Mouse (Mus musculus) limb, embryonic 14.5 days (tissue): ENCODE measurements around the gene Vps52. TPM values are rescaled to one million over a fixed set of nuclear protein-coding genes. Genes with fewer than 3 reads are reported as not detected.
"Not testable (repeated sequence)": the region's sequence is repeated elsewhere in the genome, so short reads cannot be mapped to it uniquely, and the experiment has no call there.

Experiments used
- ATAC-seq: fragments of 200-750 bp; cut with Nextera tagmentation; 2 replicates; pipeline ENCODE4 v1.8.0; 2017; ENCODE audit warnings: low read depth, moderate number of reproducible peaks, moderate TSS enrichment; ENCODE audit not compliant: low FRiP score
- DNase-seq: peaks from one replicate; pipeline ENCODE4 v3.0.0-alpha.2; 2015; ENCODE audit warnings: low spot score
- H3K27ac ChIP-seq: fragments of 300-500 bp; sonication (generic); replicated peaks from 2 replicates; pipeline ENCODE4 v1.5.1; 2014; ENCODE audit warnings: low read depth, mild to moderate bottlenecking, low read length, moderate library complexity, mixed read lengths
- H3K27me3 ChIP-seq: fragments of 300-500 bp; sonication (generic); 2 replicates; pipeline ENCODE4 v1.6.1; 2014; ENCODE audit warnings: low read length, mixed read lengths; ENCODE audit not compliant: control insufficient read depth, insufficient read depth
- H3K36me3 ChIP-seq: fragments of 300-500 bp; sonication (generic); 2 replicates; pipeline ENCODE4 v1.6.1; 2014; ENCODE audit warnings: mild to moderate bottlenecking, low read length, moderate library complexity, mixed read lengths; ENCODE audit not compliant: control insufficient read depth, insufficient read depth
- H3K4me1 ChIP-seq: fragments of 300-500 bp; sonication (generic); 2 replicates; pipeline ENCODE4 v1.6.1; 2014; ENCODE audit warnings: antibody characterized with exemption, low read length, mixed read lengths; ENCODE audit not compliant: control insufficient read depth, insufficient read depth
- H3K4me2 ChIP-seq: fragments of 300-500 bp; sonication (generic); replicated peaks from 2 replicates; pipeline ENCODE4 v1.6.1; 2014; ENCODE audit warnings: low read depth, mild to moderate bottlenecking, low read length, moderate library complexity; ENCODE audit not compliant: severe bottlenecking
- H3K4me3 ChIP-seq: fragments of 300-500 bp; sonication (generic); replicated peaks from 2 replicates; pipeline ENCODE4 v1.5.1; 2014; ENCODE audit warnings: low read length
- H3K9ac ChIP-seq: fragments of 300-500 bp; sonication (generic); 2 replicates; pipeline ENCODE4 v1.6.1; 2014; ENCODE audit warnings: mild to moderate bottlenecking, low read depth, low read length, moderate library complexity; ENCODE audit not compliant: severe bottlenecking
- H3K9me3 ChIP-seq: fragments of 300-500 bp; sonication (generic); 2 replicates; pipeline ENCODE4 v1.6.1; 2016; ENCODE audit warnings: low read length; ENCODE audit not compliant: control insufficient read depth
- POLR2A ChIP-seq: fragments of 200-500 bp; IDR thresholded peaks from 2 replicates; pipeline ENCODE4 v1.8.0; 2012; ENCODE audit warnings: inconsistent platforms, mild to moderate bottlenecking, moderate library complexity, borderline replicate concordance; ENCODE audit not compliant: insufficient read depth, insufficient read length; ENCODE audit errors: extremely low read depth
- WGBS: fragments of 180-500 bp; shearing (Covaris S2); extraction: QIAGEN DNeasy Blood & Tissue Kit; methylation state at CpG from one replicate; pipeline ENCODE4 v1.1.7; 2014; 5-methylcytosine and 5-hydroxymethylcytosine counted together
- polyA plus RNA-seq, 2 experiments: library from polyadenylated mRNA; depleted of rRNA in 1 of 2; stranded (reverse) in 1 of 2; unstranded in 1 of 2; fragments of >200 nt; fragmentation: Nextera tagmentation in 1 of 2; extraction: Ambion mirVana in 1 of 2; gene quantifications; 2 replicates each; pipeline versions ENCODE4 v1.2.1 to v1.2.3; 2012 to 2014

Vps52 gene
- polyA plus RNA-seq, 2 experiments: 38.6 to 48.8 TPM

DNA sequence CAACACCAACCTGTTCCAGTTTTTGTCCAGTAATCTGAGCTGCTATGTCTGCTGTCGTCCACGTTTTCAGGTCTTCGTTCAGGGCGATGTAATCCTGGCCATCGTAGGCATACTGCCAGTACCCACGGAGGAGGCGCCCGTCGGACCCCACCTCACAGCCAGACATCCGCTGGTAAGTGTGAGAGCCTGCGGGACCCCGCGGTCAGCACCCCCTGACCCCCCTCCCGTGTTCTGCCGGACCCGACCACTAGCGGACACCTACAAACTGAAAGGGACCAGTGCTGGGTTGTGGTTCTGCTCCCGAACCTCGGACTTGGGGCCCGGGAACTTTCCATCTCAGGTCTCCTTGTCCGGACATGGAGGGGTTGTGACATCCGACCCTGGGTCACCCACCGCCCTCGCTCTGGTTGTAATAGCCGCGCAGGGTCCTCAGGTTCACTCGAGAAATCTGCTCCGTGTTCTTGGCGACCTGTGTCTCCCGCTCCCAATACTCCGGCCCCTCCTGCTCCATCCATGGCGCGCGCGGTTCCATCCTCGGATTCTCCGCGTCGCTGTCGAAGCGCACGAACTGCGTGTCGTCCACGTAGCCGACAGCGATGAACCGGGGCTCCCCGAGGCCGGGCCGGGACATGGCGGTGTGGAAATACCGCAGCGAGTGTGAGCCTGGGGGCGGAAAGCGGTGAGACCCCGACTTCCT, 22.4 kb downstream of the Vps52 start:
- Histone ChIP-seq H3K27ac (no peak overlapping the region), H3K4me3 (peak overlapping the region; percentile 27), H3K4me2 (peak overlapping the region; percentile 49), H3K9me3 (no peaks in the 10 kb centered on the region), H3K4me1 (no peaks in the 10 kb centered on the region), H3K27me3 (peaks cover 29% of the 10 kb centered on the region), H3K9ac (peak overlapping the region; percentile 34), H3K36me3 (no peaks in the 10 kb centered on the region)
- no peak for TF ChIP-seq POLR2A
- DNase-seq: no peak
- ATAC-seq: no peak
- WGBS: 3% methylated on average over 57 of the region's 57 CpGs

DNA sequence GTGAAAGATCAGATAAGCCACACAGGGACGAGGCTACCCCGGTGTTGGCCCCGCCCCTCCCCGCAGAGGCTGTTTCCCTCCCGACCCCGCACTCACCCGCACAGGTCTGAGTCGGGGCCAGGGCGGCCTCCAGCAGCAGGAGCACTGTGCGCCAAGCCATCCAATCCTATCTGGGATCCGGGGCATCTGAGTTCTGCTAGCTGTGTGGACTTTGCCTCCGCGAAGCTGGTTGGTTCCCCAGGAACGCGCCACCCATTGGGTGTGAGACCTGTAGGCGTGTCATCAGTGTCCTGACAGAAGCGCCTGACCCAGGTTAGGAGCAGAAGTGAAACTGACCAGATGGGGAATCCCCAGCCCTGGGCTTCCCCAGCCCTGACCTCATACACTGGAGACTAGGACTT, 23.0 kb downstream of the Vps52 start:
- ATAC-seq: no peak
- WGBS: 10% methylated on average over 15 of the region's 17 CpGs

DNA sequence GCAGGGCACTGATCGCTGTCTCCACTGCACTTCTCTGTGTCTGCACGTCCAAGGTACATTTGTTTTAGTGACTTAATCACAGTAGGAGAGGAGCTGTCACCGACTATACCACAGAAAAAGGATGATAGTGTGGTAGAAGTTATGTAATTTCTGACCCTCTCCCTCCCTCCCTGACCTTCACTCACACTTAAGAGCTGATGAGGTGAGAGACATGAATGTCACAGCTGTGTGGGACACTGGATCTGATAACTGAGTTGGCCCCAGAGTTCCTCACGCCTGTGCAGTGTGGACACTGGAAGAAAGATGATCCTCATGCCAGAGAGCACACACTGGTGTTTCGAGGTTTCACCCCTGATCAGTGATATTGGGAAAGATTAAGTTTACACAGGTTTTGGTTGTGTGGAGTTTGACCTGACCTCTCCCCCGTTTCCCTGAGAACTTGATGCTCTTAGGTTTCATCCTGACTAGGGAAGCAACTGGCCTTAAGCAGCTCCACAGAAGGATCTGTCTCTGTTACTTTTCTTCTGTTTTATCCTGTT, 24.0 kb downstream of the Vps52 start:
- Histone ChIP-seq H3K4me3 (no peak overlapping the region), H3K9me3 (no peaks in the 10 kb centered on the region), H3K27ac (no peak overlapping the region), H3K36me3 (no peaks in the 10 kb centered on the region), H3K4me1 (no peaks in the 10 kb centered on the region), H3K4me2 (no peak overlapping the region), H3K9ac (no peak overlapping the region), H3K27me3 (peaks cover 29% of the 10 kb centered on the region)
- WGBS: 61% methylated on average over 6 of the region's 6 CpGs
- no peak for TF ChIP-seq POLR2A
- no peak for ATAC-seq
- DNase-seq: no peak

More for the DNA sequence above, 23.0 kb downstream of the Vps52 start:
- H3K27ac ChIP-seq: no peak overlapping the region
- no peaks in the 10 kb centered on the region for H3K4me1 ChIP-seq
- peak overlapping the region; percentile 27 for H3K4me3 ChIP-seq
- no peaks in the 10 kb centered on the region for H3K9me3 ChIP-seq
- H3K27me3 ChIP-seq: peaks cover 29% of the 10 kb centered on the region
- peak overlapping the region; percentile 34; the same call in 1 of the 2 replicates for H3K9ac ChIP-seq
- DNase-seq: no peak
- no peak for TF ChIP-seq POLR2A
- peak overlapping the region; percentile 49 for H3K4me2 ChIP-seq
- no peaks in the 10 kb centered on the region for H3K36me3 ChIP-seq

DNA sequence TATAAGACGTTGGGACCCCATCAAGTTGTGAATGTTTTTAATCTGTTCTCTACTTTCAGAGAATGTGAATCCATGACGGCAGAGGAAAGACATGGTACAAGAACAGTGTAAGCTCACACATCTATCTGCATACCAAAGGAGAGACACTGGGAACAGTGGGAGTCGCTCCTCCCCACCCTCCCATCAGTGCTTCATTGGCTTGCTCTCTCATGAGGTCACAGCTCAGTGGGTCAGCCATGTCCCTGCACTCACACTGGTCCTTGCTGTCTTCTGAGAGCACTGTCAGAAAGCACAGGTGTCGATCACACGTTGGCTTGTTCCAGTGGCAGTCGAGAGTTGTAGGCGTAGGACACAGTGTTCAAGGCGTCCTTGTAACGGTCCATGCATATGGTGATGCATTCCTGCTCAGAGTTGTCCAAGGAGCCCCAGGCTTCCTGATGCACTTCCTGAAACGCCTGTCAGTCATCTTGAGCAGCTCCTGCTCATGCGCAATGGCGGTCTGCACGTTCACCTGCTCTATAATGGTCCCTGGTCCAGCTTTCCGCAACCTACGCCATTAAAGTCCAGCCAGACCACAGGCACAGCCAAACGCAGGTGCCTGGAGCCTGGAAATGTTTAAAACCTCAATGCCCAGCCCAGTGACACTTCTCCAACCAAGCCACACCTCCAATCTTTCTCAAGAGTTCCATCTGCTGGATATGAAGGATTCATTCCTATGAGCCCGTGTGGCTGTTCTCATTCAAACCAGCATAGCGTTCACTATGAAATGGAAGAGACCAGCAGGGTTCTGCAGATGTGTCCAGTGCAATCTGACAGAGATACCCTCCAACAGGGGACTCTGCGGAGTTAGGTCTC, 24.8 kb downstream of the Vps52 start:
- DNase-seq (peak; percentile 14), ATAC-seq (no peak)
- Histone ChIP-seq H3K4me1 (no peaks in the 10 kb centered on the region), H3K4me3 (no peak overlapping the region), H3K36me3 (no peaks in the 10 kb centered on the region), H3K4me2 (peak overlapping the region; percentile 56), H3K9me3 (no peaks in the 10 kb centered on the region), H3K27me3 (peaks cover 29% of the 10 kb centered on the region), H3K27ac (no peak overlapping the region), H3K9ac (no peak overlapping the region)
- 73% methylated on average over 19 of the region's 19 CpGs for whole genome bisulfite sequencing
- no peak for TF ChIP-seq POLR2A

DNA sequence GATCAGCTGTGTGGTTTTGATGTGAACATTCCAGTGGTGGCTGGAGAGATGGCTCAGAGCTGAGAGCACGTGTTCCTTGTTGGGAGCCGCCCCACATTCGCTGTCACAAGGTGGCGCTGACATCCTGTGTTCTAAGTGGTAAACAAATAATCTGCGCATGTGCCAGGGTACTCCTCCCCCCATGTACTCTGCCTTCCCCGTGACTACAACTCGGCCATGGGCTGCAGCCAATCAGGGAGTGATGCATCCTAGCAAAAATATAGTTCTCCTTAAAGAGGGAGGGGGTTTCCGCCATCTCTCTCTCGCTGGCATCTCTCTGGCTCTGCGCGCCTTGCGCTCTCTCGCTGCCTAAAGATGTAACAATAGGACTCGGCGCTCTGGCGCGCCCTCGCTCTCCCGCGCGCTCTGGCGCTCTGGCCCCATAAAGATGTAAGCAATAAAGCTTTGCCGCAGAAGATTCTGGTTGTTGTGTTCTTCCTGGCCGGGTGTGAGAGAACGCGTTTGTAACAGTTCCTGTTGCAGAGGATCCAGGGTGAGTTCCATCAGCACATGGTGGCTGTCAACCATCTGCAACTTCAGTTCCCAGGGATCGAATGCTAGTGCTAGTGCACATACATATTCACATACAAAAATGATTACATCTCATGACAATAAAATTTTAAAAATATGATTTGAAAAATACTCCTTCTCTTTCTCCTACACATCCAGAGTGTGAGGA, 25.7 kb downstream of the Vps52 start:
- H3K27me3 ChIP-seq: peaks cover 29% of the 10 kb centered on the region
- DNase-seq (peak; percentile 96), ATAC-seq (peak; percentile 94)
- peak overlapping the region; percentile 61; the same call in 1 of the 2 replicates for H3K27ac ChIP-seq
- peak overlapping the region; percentile 44 for H3K4me3 ChIP-seq
- H3K9ac ChIP-seq: peak overlapping the region; percentile 45
- WGBS: 1% methylated on average over 27 of the region's 27 CpGs
- H3K36me3 ChIP-seq, H3K9me3 ChIP-seq, H3K4me1 ChIP-seq: not testable (repeated sequence)
- peak; percentile 53; the same call in 1 of the 2 replicates for TF ChIP-seq POLR2A
- peak overlapping the region; percentile 56 for H3K4me2 ChIP-seq

DNA sequence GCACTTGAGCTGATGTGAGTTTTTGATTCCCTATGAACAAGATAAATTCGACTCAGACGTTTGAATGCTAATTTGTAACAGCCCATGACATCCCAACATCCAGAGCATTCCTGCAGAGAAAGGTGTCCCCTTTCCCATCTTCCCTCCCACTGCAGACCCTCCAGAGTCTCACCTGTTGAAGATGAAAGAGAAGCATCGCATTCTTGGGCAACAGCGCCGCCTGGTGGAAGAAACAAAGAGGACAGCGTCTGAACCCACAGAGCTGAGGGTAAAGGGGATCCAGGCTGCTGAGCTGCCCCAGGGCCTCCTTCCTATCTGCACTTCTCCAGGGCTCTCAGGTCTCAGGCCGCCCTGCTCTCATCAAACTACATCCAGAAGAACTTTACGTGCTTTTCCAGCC, 26.5 kb downstream of the Vps52 start:
- H3K9ac ChIP-seq, ATAC-seq, DNase-seq, H3K9me3 ChIP-seq, H3K36me3 ChIP-seq, H3K4me1 ChIP-seq, H3K27ac ChIP-seq: not testable (repeated sequence)
- Histone ChIP-seq H3K4me2 (peak overlapping the region; percentile 56; the same call in 1 of the 2 replicates), H3K27me3 (peaks cover 29% of the 10 kb centered on the region), H3K4me3 (peak overlapping the region; percentile 44; the same call in 1 of the 2 replicates)
- 9% methylated on average over 8 of the region's 8 CpGs for WGBS
